Mouse (Mus musculus): ENCODE results near the gene Tmem200b.

DNA sequence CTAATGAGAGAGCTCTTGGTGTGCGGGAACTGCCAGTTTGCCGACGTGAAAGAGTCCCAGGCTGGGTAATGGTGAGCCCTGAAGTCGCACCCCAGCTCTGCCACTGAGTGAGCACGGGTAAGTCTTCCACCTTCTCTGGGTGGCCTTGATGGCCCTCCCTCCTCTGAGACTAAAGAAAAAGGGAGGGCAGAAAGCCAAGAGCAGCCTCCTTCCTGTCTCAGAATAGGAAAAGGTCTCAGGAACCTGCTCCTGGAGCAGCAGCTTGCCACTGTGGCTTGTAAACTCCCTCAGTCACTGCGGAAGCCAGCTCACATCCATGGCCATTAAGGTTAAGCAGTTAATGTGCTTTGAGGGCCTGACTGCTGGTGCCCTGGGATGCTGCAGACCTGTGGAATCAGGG lies 36.2 kb upstream of the Tmem200b start:
- TF ChIP-seq CTCF (IDR thresholded peaks at IDR 0.05; ENCODE audit: low read depth, low read length): no peak
- no peak for TF ChIP-seq EP300 (IDR thresholded peaks at IDR 0.05; ENCODE audit: insufficient read depth, low read depth, low read length)
